Mouse (Mus musculus) megakaryocyte, embryonic 14.5 days (primary cell): ENCODE data around the gene Evi5l.

Experiments used
- FLI1 ChIP-seq: IDR thresholded peaks from 2 replicates; pipeline ENCODE4 v1.6.1; 2012; ENCODE audit warnings: low read length, inconsistent platforms, mixed read lengths
- GATA1 ChIP-seq: IDR thresholded peaks from 3 replicates; pipeline ENCODE4 v1.6.1; 2012; ENCODE audit warnings: mixed read lengths, low read length, inconsistent platforms, borderline replicate concordance

- TF ChIP-seq GATA1 (no peak), FLI1 (no peak)
Measured at GRCm38 (mm10) chr8:4213210-4214005, 47.0 kb downstream of the Evi5l start.
